Mouse (Mus musculus): ENCODE data around the gene Cnpy3. TPM values are rescaled to one million over a fixed set of nuclear protein-coding genes. Genes with fewer than 3 reads are reported as not detected.

Cnpy3 gene
- polyA plus RNA-seq, 1 experiment from 2014 or later: 25.9 TPM

DNA sequence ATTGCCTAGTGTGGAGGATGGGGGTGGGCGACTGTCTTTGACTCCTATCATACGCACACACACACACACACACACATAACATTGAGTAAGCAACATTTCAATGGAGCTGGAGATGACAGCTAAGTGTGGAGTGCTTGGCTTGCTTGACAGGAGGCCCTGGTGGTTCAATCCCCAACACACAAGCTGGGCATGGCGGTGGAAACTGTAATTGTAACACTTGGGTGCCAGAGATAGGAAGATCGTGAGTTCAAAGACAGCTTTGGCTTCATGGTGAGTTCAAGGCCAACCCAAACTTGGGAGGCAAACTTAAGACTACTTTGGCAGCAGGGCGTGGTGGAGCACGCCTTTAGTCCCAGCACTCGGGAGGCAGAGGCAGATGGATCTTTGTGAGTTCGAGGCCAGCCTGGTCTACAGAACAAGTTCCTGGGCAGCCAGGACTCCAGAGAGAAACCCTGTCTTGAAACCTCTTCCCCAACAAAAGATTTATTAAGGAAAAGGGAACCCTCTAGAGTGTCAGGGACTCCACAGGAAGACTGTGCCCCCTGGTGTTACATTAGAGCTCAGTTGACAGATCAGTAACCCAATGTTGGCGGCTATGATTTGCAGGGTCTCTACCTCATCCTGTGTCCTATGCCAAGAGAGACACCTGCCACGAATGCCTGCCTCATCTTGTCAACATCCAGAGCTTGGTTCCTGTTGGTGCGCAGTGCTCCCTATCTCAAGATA lies 37.1 kb downstream of the Cnpy3 start:
- Histone ChIP-seq H3K9me3 (replicated peaks) (no peaks in the 10 kb centered on the region), H3K4me2 (no peak overlapping the region), H3K9ac (no peak overlapping the region), H3K27me3 (no peaks in the 10 kb centered on the region), H3K27ac (replicated peaks) (no peak overlapping the region), H3K36me3 (replicated peaks) (peaks cover 34% of the 10 kb centered on the region), H3K4me1 (replicated peaks) (peaks cover 34% of the 10 kb centered on the region), H3K4me3 (replicated peaks) (no peak overlapping the region)
- 78% methylated on average over 11 of the region's 11 CpGs for WGBS (ENCODE audit: insufficient replicate concordance)
- ATAC-seq (ENCODE audit: insufficient read depth): no peak

DNA sequence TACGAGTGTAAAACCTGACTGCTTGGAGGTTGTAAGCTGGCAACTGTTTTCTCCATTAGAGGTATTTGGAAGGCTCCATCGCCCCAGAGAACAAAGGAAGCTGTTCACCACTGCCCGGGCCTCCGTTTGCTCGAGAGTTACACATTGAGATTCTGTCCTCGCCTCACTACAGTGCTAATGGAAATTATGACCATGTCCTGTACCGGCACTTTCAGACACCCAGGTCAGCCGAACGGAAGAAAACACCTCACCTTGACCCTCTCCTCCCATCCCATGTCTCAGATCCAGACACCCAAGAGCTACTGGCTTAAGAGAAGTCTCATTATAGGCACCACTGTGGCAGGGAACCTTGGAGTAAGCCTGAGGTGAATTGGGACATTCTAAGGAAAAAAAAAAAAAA lies 38.2 kb downstream of the Cnpy3 start:
- Histone ChIP-seq H3K4me1 (replicated peaks) (peaks cover 34% of the 10 kb centered on the region), H3K27me3 (no peaks in the 10 kb centered on the region), H3K36me3 (replicated peaks) (peaks cover 34% of the 10 kb centered on the region), H3K4me2 (no peak overlapping the region), H3K9ac (no peak overlapping the region), H3K4me3 (replicated peaks) (no peak overlapping the region), H3K27ac (replicated peaks) (no peak overlapping the region), H3K9me3 (replicated peaks) (no peaks in the 10 kb centered on the region)
- ATAC-seq (ENCODE audit: insufficient read depth): no peak
- WGBS (ENCODE audit: insufficient replicate concordance): 84% methylated on average over 9 of the region's 9 CpGs

DNA sequence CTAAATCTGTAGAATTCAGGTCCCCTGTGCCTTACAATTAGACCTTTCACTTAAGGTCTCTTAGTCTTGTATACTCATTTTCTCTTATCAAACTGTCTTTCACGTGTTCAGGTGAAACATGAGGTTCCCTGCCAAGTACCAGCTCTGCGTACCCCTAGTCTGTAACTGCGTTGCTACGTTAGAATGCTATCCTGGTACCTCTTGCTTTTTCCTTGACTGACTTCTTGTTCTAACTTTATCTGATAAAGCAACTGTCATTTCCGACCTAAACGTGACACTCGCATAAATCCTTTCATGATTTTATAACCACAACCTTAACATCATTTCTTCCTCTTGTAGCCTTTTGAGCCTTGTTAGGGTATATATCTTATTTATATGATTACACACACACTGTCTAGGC lies 39.6 kb downstream of the Cnpy3 start:
- peaks cover 34% of the 10 kb centered on the region for H3K36me3 ChIP-seq (replicated peaks)
- ATAC-seq (ENCODE audit: insufficient read depth): no peak
- H3K27me3 ChIP-seq: no peaks in the 10 kb centered on the region
- H3K9ac ChIP-seq: peak overlapping the region; percentile 96
- peak overlapping the region; percentile 89 for H3K4me2 ChIP-seq
- WGBS (ENCODE audit: insufficient replicate concordance): 13% methylated on average over 7 of the region's 7 CpGs
- H3K9me3 ChIP-seq (replicated peaks): no peaks in the 10 kb centered on the region
- peak overlapping the region; percentile 99 for H3K4me3 ChIP-seq (replicated peaks)
- H3K27ac ChIP-seq (replicated peaks): peak overlapping the region; percentile 80; the same call in 1 of the 2 replicates
- peaks cover 34% of the 10 kb centered on the region for H3K4me1 ChIP-seq (replicated peaks)

DNA sequence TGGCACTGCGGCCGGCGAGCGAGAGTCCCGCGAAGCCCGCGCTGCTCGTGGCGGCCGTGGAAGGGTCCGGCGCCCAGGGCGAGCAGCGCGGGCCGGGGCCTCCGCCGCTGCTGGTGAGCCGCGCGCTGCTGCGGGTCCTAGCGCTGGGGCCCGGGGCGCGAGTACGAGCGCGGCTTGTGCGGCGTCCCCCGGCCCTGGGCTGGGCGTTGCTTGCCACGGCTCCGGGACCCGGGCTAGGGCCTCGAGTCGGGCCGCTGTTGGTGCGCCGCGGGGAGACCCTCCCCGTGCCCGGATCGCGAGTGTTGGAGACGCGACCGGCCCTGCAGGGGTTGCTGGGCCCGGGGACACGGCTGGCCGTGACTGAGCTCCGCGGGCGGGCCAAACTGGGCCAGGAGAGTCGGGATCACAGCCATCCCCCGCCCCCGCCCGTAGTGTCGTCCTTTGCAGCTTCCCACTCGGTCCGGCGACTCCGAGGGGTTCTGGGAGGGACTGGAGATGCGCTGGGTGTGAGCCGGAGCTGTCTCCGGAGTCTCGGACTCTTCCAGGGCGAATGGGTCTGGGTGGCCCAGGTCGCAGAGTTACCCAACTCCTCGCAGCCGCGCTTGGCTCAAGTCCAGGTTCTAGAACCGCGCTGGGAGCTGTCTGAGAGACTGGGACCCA lies 40.3 kb downstream of the Cnpy3 start:
- Histone ChIP-seq H3K4me2 (peak overlapping the region; percentile 89), H3K9me3 (replicated peaks) (no peaks in the 10 kb centered on the region), H3K9ac (peak overlapping the region; percentile 96), H3K4me3 (replicated peaks) (peak overlapping the region; percentile 99), H3K27ac (replicated peaks) (peak overlapping the region; percentile 80), H3K4me1 (replicated peaks) (peaks cover 34% of the 10 kb centered on the region), H3K27me3 (0 out of 2 replicates have a peak, but pooled peaks cover 6% of the 10 kb centered on the region), H3K36me3 (replicated peaks) (peaks cover 30% of the 10 kb centered on the region)
- ATAC-seq (ENCODE audit: insufficient read depth): peak; percentile 62
- WGBS (ENCODE audit: insufficient replicate concordance): under 1% methylated on average over 75 of the region's 76 CpGs

DNA sequence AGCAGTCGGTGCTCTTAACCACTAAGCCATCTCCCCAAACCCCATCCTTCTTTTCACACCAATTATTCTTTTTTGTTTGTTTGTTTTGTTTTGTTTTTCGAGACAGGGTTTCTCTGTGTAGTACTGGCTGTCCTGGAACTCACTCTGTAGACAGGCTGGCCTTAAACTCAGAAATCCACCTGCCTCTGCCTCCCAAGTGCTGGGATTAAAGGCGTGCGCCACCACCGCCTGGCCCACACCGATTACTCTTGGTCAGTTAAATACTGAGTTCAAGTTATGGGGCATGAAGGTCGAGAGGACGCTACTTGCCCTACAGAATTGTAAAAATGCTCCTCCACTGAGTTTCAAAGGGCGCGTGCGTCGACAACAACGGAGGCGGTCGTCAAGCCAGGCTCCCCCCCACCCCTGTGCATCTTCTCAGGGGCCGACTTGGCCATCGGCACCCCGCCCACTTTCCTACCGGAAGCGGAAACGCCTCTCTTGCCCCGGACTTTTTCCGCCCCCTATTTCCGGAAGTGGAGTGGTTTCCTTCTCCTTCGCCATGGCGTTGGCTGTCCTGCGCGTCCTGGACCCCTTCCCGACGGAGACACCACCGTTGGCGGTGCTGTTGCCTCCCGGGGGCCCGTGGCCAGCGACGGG lies 40.9 kb downstream of the Cnpy3 start, which contains the start of gene Pex6:
Gene Pex6, plus strand, starts transcription at position 505 of the 639 bp plus-strand sequence.
- Histone ChIP-seq H3K9me3 (replicated peaks) (no peaks in the 10 kb centered on the region), H3K27me3 (0 out of 2 replicates have a peak, but pooled peaks cover 7% of the 10 kb centered on the region), H3K27ac (replicated peaks) (peak within 1 kb of the TSS; percentile 80), H3K4me2 (peak within 1 kb of the TSS; percentile 89), H3K9ac (peak within 1 kb of the TSS; percentile 96), H3K36me3 (replicated peaks) (peaks cover 24% of the 10 kb centered on the region), H3K4me3 (replicated peaks) (peak within 1 kb of the TSS; percentile 99), H3K4me1 (replicated peaks) (peaks cover 39% of the 10 kb centered on the region)
- ATAC-seq (ENCODE audit: insufficient read depth): peak; percentile 82
- WGBS (ENCODE audit: insufficient replicate concordance): 7% methylated on average over 36 of the region's 36 CpGs

DNA sequence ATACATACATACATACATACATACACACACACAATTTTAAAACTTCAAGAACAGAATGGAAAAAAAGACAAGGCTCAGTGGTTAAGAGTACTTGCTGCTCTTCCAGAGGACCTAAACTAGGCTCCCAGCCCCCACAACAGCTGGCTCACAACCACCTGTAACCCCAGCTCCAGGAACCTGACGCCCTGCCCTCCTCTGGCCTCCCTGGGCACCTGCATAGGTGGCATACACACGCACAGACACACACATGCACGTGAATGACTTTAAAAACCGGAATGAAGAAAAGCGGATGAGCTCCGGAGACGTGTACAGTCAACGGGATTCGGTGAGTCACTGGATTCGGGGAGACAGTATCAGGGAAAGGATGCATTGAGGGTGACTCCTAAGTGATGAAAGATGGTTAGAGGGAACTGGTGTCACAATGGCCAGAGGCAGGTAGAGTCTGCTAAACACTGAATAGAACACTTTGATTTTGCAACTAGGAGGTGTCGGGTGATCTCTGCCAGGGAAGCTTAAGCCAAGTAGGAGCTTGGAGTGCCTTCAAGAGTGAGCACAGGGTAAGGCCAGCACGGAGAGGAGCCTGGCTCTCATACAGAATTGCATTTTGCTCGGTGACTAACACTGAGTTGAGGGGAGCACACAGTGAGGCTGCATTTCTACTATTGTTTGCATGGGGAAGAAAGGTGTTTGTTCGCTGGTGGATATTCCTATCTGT lies 45.5 kb downstream of the Cnpy3 start:
- peaks cover 50% of the 10 kb centered on the region for H3K4me1 ChIP-seq (replicated peaks)
- H3K4me3 ChIP-seq (replicated peaks): no peak overlapping the region
- 84% methylated on average over 14 of the region's 14 CpGs for WGBS (ENCODE audit: insufficient replicate concordance)
- H3K27me3 ChIP-seq: 0 out of 2 replicates have a peak, but pooled peaks cover 7% of the 10 kb centered on the region
- H3K27ac ChIP-seq (replicated peaks): no peak overlapping the region
- H3K9me3 ChIP-seq (replicated peaks): no peaks in the 10 kb centered on the region
- no peak overlapping the region for H3K9ac ChIP-seq
- no peak overlapping the region for H3K4me2 ChIP-seq
- no peaks in the 10 kb centered on the region for H3K36me3 ChIP-seq (replicated peaks)
- ATAC-seq (ENCODE audit: insufficient read depth): no peak

DNA sequence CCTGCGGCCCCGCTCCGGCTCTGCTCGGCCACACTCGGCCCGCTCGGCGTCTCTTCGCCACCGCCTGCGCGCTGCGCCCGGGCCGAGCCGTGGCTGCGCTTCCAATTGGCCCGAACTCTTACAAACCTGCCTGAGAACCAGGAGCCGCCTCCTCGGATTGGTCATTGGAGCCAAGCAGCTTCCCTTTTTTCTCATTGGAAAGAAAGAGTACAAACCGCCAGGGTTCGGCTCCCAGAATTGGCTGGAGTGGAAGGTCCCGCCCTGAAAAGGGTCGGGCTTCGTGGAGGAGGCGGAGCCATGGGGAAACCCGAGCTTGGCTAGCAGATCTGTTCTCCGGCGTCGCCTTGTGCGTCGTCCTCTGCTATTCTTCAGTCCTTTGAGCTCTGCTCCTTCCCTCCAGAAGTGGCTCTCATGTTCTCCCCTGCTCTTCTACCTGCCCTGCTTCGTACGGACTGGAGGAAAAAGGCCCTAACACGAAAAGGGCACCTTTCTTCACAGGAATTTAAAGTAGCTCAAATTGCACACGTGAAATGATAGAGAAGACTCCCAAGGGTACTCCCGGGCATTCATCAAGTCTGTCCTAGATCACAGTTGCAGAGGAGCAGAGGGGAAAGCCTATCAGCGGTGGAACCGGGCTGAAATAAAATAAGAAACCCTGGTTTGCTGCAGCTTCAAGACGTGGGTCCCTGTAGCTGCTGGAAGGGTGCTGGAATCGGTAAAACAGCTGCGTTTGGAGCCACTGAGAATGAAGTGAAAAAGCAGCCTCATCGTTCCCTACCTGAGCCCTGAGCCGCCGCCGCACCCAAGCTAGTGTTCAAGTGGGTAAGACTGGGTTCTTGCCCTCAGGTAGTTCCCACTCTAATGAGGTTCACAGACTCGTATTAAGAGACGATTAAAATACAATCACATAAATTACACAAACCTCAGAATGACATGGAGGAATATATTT lies 46.9 kb downstream of the Cnpy3 start, which contains the start of gene Ppp2r5d:
Gene Ppp2r5d, minus strand, starts transcription at position 225 of the 949 bp plus-strand sequence.
- H3K9me3 ChIP-seq (replicated peaks): no peaks in the 10 kb centered on the region
- H3K4me3 ChIP-seq (replicated peaks): peak within 1 kb of the TSS; percentile 76
- peaks cover 43% of the 10 kb centered on the region for H3K4me1 ChIP-seq (replicated peaks)
- WGBS (ENCODE audit: insufficient replicate concordance): under 1% methylated on average over 48 of the region's 48 CpGs
- peak within 1 kb of the TSS; percentile 83 for H3K27ac ChIP-seq (replicated peaks)
- peak; percentile 96 for ATAC-seq (ENCODE audit: insufficient read depth)
- peak within 1 kb of the TSS; percentile 83 for H3K9ac ChIP-seq
- H3K36me3 ChIP-seq (replicated peaks): no peaks in the 10 kb centered on the region
- peak within 1 kb of the TSS; percentile 88 for H3K4me2 ChIP-seq
- 0 out of 2 replicates have a peak, but pooled peaks cover 7% of the 10 kb centered on the region for H3K27me3 ChIP-seq

DNA sequence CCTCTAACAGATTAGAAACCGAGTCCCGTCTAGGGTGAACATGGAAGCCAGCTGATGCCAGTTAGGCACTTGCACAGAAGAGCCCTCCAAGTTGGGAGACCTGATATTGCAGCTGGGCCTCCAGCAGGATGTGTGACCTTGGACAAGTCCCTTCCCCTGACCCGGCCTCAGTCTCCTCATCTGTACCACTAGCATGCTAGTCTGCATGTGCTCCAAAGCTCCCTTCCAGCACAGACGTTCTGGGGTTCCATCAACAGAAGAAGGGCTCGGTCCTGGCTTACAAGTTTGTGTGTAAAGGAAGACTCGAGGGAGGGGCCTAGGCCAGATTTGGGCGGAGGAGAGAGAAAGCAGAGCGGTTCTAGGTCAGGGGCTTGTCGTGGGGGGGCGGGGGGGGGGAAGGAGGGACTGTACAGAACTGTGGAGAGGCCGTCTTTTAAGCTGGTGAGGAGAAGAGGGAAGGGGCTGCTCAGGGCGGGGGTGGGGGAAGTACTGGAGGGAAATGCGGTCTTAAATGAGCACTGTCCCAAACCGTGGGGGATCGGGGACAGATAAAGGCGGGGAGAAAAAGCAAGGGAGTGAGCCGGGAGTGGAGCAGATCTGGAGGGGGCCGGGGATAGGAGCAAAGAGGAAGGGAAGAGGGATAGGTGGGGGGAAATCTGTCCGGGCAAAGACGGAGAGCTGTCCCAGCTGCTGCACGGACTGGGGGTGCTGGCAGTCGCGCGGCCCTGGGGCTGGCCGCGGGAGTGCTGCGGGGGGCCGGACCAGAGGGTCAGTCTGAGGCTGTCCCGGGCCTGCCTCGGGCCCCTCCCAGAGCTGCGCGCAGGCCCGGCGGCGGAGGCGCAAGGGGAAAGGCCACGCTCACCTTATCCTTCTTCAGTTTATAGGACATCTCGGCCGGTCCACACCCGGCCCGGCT lies 47.8 kb downstream of the Cnpy3 start:
- Histone ChIP-seq H3K27me3 (0 out of 2 replicates have a peak, but pooled peaks cover 7% of the 10 kb centered on the region), H3K4me3 (replicated peaks) (peak overlapping the region; percentile 76), H3K4me1 (replicated peaks) (peaks cover 50% of the 10 kb centered on the region), H3K9me3 (replicated peaks) (no peaks in the 10 kb centered on the region), H3K36me3 (replicated peaks) (peaks cover 8% of the 10 kb centered on the region; the same call in 1 of the 2 replicates), H3K9ac (peak overlapping the region; percentile 83), H3K4me2 (peak overlapping the region; percentile 88), H3K27ac (replicated peaks) (peak overlapping the region; percentile 82)
- peak; percentile 71 for ATAC-seq (ENCODE audit: insufficient read depth)
- 3% methylated on average over 36 of the region's 41 CpGs for WGBS (ENCODE audit: insufficient replicate concordance)

DNA sequence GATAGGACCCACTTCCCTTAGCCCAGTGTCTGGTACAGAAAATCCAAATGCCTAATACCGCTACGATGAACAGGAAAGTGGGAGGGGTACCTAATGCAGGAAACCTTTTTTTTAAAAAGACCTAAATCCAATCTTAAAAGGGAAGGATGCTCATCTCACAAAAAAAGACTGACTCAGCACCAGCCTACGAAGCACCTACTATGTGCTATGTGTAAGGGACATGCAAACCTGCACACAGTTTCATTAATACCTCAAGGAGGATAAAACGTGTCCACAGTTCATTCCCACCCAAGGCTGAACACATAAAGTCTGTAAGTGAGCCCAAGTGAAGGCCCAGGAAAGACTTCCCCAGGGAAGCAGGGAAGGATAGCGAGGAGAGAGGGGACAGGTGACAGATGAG lies 49.5 kb downstream of the Cnpy3 start:
- H3K9ac ChIP-seq: peak overlapping the region; percentile 83; the same call in 1 of the 2 replicates
- no peak overlapping the region for H3K4me3 ChIP-seq (replicated peaks)
- 77% methylated on average over 5 of the region's 5 CpGs for WGBS (ENCODE audit: insufficient replicate concordance)
- 0 out of 2 replicates have a peak, but pooled peaks cover 7% of the 10 kb centered on the region for H3K27me3 ChIP-seq
- no peak overlapping the region for H3K27ac ChIP-seq (replicated peaks)
- peaks cover 18% of the 10 kb centered on the region; the same call in 1 of the 2 replicates for H3K36me3 ChIP-seq (replicated peaks)
- no peaks in the 10 kb centered on the region for H3K9me3 ChIP-seq (replicated peaks)
- no peak for ATAC-seq (ENCODE audit: insufficient read depth)
- H3K4me2 ChIP-seq: peak overlapping the region; percentile 88
- H3K4me1 ChIP-seq (replicated peaks): peaks cover 53% of the 10 kb centered on the region
